Comparison of ENCODE assay signal across 25 mouse cellular contexts in genomic region chr17:56382997-56383396, GRCm38 (mm10). TPM values are rescaled to one million over a fixed set of nuclear protein-coding genes. Genes with fewer than 3 reads are reported as not detected.
DNase-seq lines count a peak whose midpoint lies in the region; ATAC-seq and TF ChIP-seq lines count a peak whose summit lies in the region.
"Had no signal": no experiment of that assay in that cellular context is flagged by ENCODE, and none has a peak within 500 bp of the region (broad histone marks: within the 10 kb centered on the region; RNA-seq: fewer than 3 reads in every experiment).

No protein-coding gene starts in this region.

- H3K27me3 ChIP-seq in forebrain, embryonic 10.5 days (ENCODE audit: poor library complexity, severe bottlenecking), result no peaks in the 10 kb centered on the region
- no peaks in the 10 kb centered on the region for H3K27me3 ChIP-seq in forebrain, embryonic 16.5 days (replicated peaks; ENCODE audit: control insufficient read depth, insufficient read depth, low read length)
- H3K27me3 ChIP-seq in hindbrain, embryonic 15.5 days, result no peaks in the 10 kb centered on the region
- H3K27me3 ChIP-seq in hindbrain, embryonic 13.5 days, result no peaks in the 10 kb centered on the region
- H3K27me3 ChIP-seq in limb, embryonic 14.5 days (ENCODE audit: control insufficient read depth, insufficient read depth, low read length), result no peaks in the 10 kb centered on the region
- no peaks in the 10 kb centered on the region for H3K27me3 ChIP-seq in limb, embryonic 10.5 days (ENCODE audit: low read depth, poor library complexity, severe bottlenecking)
- H3K27me3 ChIP-seq: embryonic facial prominence, embryonic 15.5 days; liver, embryonic 15.5 days; neural tube, embryonic 13.5 days had no signal

- no peak overlapping the region for H3K9ac ChIP-seq in forebrain, embryonic 16.5 days (replicated peaks; ENCODE audit: low read depth, low read length)
- no peak overlapping the region for H3K9ac ChIP-seq in hindbrain, embryonic 15.5 days
- H3K9ac ChIP-seq in hindbrain, embryonic 13.5 days, result no peak overlapping the region
- H3K9ac ChIP-seq in limb, embryonic 14.5 days (ENCODE audit: low read depth, low read length, severe bottlenecking), result no peak overlapping the region
- H3K9ac ChIP-seq: embryonic facial prominence, embryonic 15.5 days; liver, embryonic 15.5 days; lung, embryonic 14.5 days had no signal

- DNase-seq in forebrain, embryonic 10.5 days (ENCODE audit: extremely low spot score, low spot score), result no peak
- DNase-seq in limb, embryonic 14.5 days (ENCODE audit: low spot score), result no peak
- DNase-seq in limb, embryonic 10.5 days (ENCODE audit: low spot score), result no peak
- peak; percentile 53 for DNase-seq in brain, adult 2 months (ENCODE audit: low read depth, low spot score)
- DNase-seq: adrenal gland, adult 8-10 months; cerebellum, adult 8-10 months; cerebellum, postnatal 25 days; gastrocnemius, postnatal 14 days; heart, postnatal 14 days; kidney, adult 18-20 months; kidney, postnatal 4 days; layer of hippocampus, adult 9-11 months; lung, embryonic 14.5 days; lung, postnatal 14 days; right cerebral cortex, postnatal 14 days; thymus, postnatal 14 days had no signal

- no peak for TF ChIP-seq POLR2A in limb, embryonic 14.5 days (IDR thresholded peaks at IDR 0.05; ENCODE audit: borderline replicate concordance, extremely low read depth, insufficient read depth, insufficient read length)

- WGBS in forebrain, embryonic 10.5 days, result 56% methylated on average over 8 of the region's 8 CpGs
- 60% methylated on average over 8 of the region's 8 CpGs for WGBS in forebrain, embryonic 16.5 days
- 45% methylated on average over 8 of the region's 8 CpGs for WGBS in hindbrain, embryonic 15.5 days
- 61% methylated on average over 8 of the region's 8 CpGs for WGBS in hindbrain, embryonic 13.5 days
- 76% methylated on average over 8 of the region's 8 CpGs for WGBS in limb, embryonic 14.5 days
- 72% methylated on average over 8 of the region's 8 CpGs for WGBS in limb, embryonic 10.5 days

- H3K4me2 ChIP-seq in forebrain, embryonic 16.5 days (ENCODE audit: low read length), result no peak overlapping the region
- no peak overlapping the region for H3K4me2 ChIP-seq in hindbrain, embryonic 15.5 days
- H3K4me2 ChIP-seq in hindbrain, embryonic 13.5 days, result no peak overlapping the region
- H3K4me2 ChIP-seq in limb, embryonic 14.5 days (replicated peaks; ENCODE audit: low read depth, low read length, severe bottlenecking), result no peak overlapping the region
- H3K4me2 ChIP-seq: embryonic facial prominence, embryonic 15.5 days; liver, embryonic 15.5 days; lung, embryonic 14.5 days; neural tube, embryonic 13.5 days had no signal

- no peak overlapping the region for H3K4me3 ChIP-seq in forebrain, embryonic 10.5 days
- H3K4me3 ChIP-seq in forebrain, embryonic 16.5 days (replicated peaks; ENCODE audit: low read length), result no peak overlapping the region
- no peak overlapping the region for H3K4me3 ChIP-seq in hindbrain, embryonic 15.5 days
- no peak overlapping the region for H3K4me3 ChIP-seq in hindbrain, embryonic 13.5 days
- no peak overlapping the region for H3K4me3 ChIP-seq in limb, embryonic 14.5 days (replicated peaks; ENCODE audit: low read length)
- H3K4me3 ChIP-seq in limb, embryonic 10.5 days, result no peak overlapping the region
- H3K4me3 ChIP-seq: embryonic facial prominence, embryonic 10.5 days; embryonic facial prominence, embryonic 15.5 days; liver, embryonic 15.5 days; neural tube, embryonic 13.5 days had no signal

- H3K9me3 ChIP-seq in forebrain, embryonic 10.5 days, result no peaks in the 10 kb centered on the region
- H3K9me3 ChIP-seq in forebrain, embryonic 16.5 days (ENCODE audit: control insufficient read depth, low read length), result no peaks in the 10 kb centered on the region
- H3K9me3 ChIP-seq in hindbrain, embryonic 15.5 days, result no peaks in the 10 kb centered on the region
- H3K9me3 ChIP-seq in hindbrain, embryonic 13.5 days, result no peaks in the 10 kb centered on the region
- H3K9me3 ChIP-seq in limb, embryonic 14.5 days (ENCODE audit: control insufficient read depth, low read length), result no peaks in the 10 kb centered on the region
- no peaks in the 10 kb centered on the region for H3K9me3 ChIP-seq in limb, embryonic 10.5 days (replicated peaks)
- H3K9me3 ChIP-seq: embryonic facial prominence, embryonic 10.5 days; embryonic facial prominence, embryonic 15.5 days; G1E; liver, embryonic 15.5 days; neural tube, embryonic 13.5 days had no signal

- 0 out of 2 replicates have a peak overlapping the region, but pooled peaks have one; percentile 27 for H3K27ac ChIP-seq in forebrain, embryonic 10.5 days
- H3K27ac ChIP-seq in forebrain, embryonic 16.5 days (ENCODE audit: low read length), result no peak overlapping the region
- H3K27ac ChIP-seq in hindbrain, embryonic 15.5 days (replicated peaks), result peak overlapping the region; percentile 36; the same call in 1 of the 2 replicates
- no peak overlapping the region for H3K27ac ChIP-seq in hindbrain, embryonic 13.5 days
- no peak overlapping the region for H3K27ac ChIP-seq in limb, embryonic 14.5 days (replicated peaks; ENCODE audit: low read depth, low read length)
- no peak overlapping the region for H3K27ac ChIP-seq in limb, embryonic 10.5 days
- H3K27ac ChIP-seq: embryonic facial prominence, embryonic 10.5 days; embryonic facial prominence, embryonic 15.5 days; liver, embryonic 15.5 days; neural tube, embryonic 13.5 days had no signal

- peaks cover 95% of the 10 kb centered on the region for H3K36me3 ChIP-seq in forebrain, embryonic 10.5 days (replicated peaks)
- H3K36me3 ChIP-seq in forebrain, embryonic 16.5 days (ENCODE audit: control insufficient read depth, insufficient read depth), result peaks cover 3% of the 10 kb centered on the region; the same call in 1 of the 2 replicates
- H3K36me3 ChIP-seq in hindbrain, embryonic 15.5 days, result peaks cover 36% of the 10 kb centered on the region
- peaks cover 94% of the 10 kb centered on the region for H3K36me3 ChIP-seq in hindbrain, embryonic 13.5 days
- H3K36me3 ChIP-seq in limb, embryonic 14.5 days (ENCODE audit: control insufficient read depth, insufficient read depth, low read length), result peaks cover 87% of the 10 kb centered on the region
- H3K36me3 ChIP-seq in limb, embryonic 10.5 days, result peaks cover 95% of the 10 kb centered on the region

- H3K4me1 ChIP-seq in forebrain, embryonic 10.5 days, result peaks cover 15% of the 10 kb centered on the region
- H3K4me1 ChIP-seq in forebrain, embryonic 16.5 days (replicated peaks; ENCODE audit: control insufficient read depth, insufficient read depth, low read length), result peaks cover 25% of the 10 kb centered on the region
- peaks cover 50% of the 10 kb centered on the region for H3K4me1 ChIP-seq in hindbrain, embryonic 15.5 days (replicated peaks)
- H3K4me1 ChIP-seq in hindbrain, embryonic 13.5 days (replicated peaks), result peaks cover 55% of the 10 kb centered on the region
- no peaks in the 10 kb centered on the region for H3K4me1 ChIP-seq in limb, embryonic 14.5 days (ENCODE audit: control insufficient read depth, insufficient read depth, low read length)
- H3K4me1 ChIP-seq in limb, embryonic 10.5 days, result no peaks in the 10 kb centered on the region
- H3K4me1 ChIP-seq: embryonic facial prominence, embryonic 15.5 days had no signal

- no peak for ATAC-seq in forebrain, embryonic 16.5 days
- ATAC-seq in hindbrain, embryonic 15.5 days (ENCODE audit: low FRiP score, low read depth), result no peak
- no peak for ATAC-seq in hindbrain, embryonic 13.5 days (ENCODE audit: low FRiP score)
- ATAC-seq in limb, embryonic 14.5 days (ENCODE audit: low FRiP score, low read depth), result 0 out of 2 replicates have a peak, but pooled peaks have one; percentile 42
- ATAC-seq: forebrain, embryonic 14.5 days had no signal

RNA-seq across cellular contexts. Expression of gene Kdm4b, which starts 57.1 kb away (rescaled TPM):
- 35.9 and 39.6 TPM in 2 replicates for polyA plus RNA-seq in forebrain, embryonic 10.5 days (2016; fragmentation: Nextera tagmentation; extraction: Ambion mirVana)
- 81.6 and 85.0 TPM in 2 replicates for polyA plus RNA-seq in forebrain, embryonic 16.5 days (2015; fragmentation: Nextera tagmentation; extraction: Ambion mirVana)
- polyA plus RNA-seq in hindbrain, embryonic 15.5 days (2015; fragmentation: Nextera tagmentation; extraction: Ambion mirVana), result 71.5 and 73.7 TPM in 2 replicates
- polyA plus RNA-seq in hindbrain, embryonic 13.5 days (2015; fragmentation: Nextera tagmentation; extraction: Ambion mirVana), result 66.0 and 66.7 TPM in 2 replicates
- polyA plus RNA-seq in limb, embryonic 14.5 days (2012; rRNA removed), result 36.4 and 47.3 TPM in 2 replicates
- polyA plus RNA-seq in limb, embryonic 14.5 days (2014; fragmentation: Nextera tagmentation; extraction: Ambion mirVana), result 36.0 and 37.0 TPM in 2 replicates
- 37.7 and 46.8 TPM in 2 replicates for polyA plus RNA-seq in limb, embryonic 10.5 days (2016; fragmentation: Nextera tagmentation; extraction: Ambion mirVana)

Comparison
In these comparisons a context has a peak if more than half of its experiments do, and no peak if none do; other contexts are left out.
1. H3K27ac ChIP-seq: peak in forebrain, embryonic 10.5 days (single experiment) and hindbrain, embryonic 15.5 days (single experiment); none in forebrain, embryonic 16.5 days (single experiment), hindbrain, embryonic 13.5 days (single experiment), limb, embryonic 14.5 days (single experiment) and limb, embryonic 10.5 days (single experiment).